Mouse (Mus musculus) v-Abl transformed pro-B cells (cell line): Measurements from ENCODE around the gene Pik3r2.

Experiments used
- in situ Hi-C, 2 experiments: fragments of 400-800 bp; cut with MboI; formaldehyde crosslinking; loops; one replicate each; pipeline ENCODE4 v1.15.1; 2025; ENCODE audit not compliant: unreplicated experiment in 2 of 2

Pik3r2 gene

DNA sequence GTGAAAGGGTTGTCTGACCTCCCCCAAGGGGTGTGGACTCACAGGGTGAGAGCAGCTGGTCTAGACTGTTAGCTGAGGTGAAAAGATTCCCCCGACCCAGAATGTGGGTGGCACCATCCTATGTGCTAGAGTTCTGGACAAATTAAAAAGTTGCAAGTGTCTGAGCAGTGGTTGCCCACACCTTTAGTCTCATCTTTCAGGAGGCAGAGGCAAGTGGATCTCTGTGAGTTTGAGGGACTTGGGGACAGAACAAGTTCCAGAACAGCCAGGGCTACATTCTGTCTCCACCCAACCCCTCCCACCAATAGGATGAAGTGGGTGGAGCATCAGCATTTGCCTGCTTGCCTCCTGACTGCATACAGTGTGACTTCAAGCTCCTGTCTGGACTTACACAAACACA lies 14.4 kb downstream of the Pik3r2 start:
- in situ Hi-C loops: no loop called here

DNA sequence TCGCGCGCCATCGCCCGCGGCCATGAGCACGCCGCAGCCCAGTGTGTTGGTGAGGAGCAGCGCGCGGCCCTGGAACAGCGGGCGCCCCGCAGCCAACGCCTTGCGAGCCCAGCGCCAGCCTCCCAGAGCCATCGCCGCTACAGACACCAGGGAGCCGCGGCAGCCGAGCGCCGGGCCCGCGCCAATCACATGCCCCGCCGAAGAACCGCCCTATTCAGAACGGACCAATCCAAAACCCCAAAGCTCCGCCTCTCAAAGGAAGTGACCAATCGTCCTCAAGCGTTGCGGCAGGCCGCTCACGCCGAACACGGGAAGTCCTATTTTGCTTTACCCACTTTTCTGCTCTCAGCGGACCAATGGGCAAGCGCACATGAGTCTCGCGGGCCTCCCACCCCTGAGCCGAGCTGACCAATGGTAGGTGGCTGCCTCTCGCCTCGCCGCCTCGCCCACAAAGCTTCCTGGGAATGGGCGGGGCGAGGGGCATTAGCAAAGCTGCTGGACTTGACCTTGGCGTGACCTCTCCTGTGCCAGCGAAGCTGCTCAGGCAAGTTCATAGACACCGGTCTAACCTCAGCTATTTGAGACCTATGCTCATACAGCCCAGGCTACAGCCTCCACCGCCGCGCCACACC lies 15.6 kb downstream of the Pik3r2 start, which contains the start of gene Mpv17l2:
Gene Mpv17l2 (minus strand): TSS at position 172 of the 632 bp plus-strand sequence.
- in situ Hi-C loops: no loop called here

DNA sequence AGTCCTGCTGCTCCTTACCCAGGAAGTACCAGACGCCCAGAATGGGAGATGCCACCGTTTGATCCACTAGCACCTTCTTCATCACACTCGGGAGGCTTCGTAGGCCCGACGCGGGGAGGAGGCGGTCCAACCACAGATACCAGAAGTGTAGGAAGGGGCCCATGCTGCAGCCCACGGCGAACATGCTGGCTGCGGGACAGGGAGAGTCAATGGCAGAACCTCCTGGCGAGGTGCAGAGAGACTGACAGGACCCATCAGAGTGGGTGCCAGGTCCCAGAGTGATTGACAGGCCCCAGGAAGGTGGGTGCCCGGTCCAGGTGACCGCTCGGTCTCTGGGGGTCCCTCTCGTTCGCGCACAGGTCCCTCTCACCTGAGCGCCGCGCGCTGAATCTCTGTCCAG lies 16.2 kb downstream of the Pik3r2 start:
- in situ Hi-C loops: no loop called here

DNA sequence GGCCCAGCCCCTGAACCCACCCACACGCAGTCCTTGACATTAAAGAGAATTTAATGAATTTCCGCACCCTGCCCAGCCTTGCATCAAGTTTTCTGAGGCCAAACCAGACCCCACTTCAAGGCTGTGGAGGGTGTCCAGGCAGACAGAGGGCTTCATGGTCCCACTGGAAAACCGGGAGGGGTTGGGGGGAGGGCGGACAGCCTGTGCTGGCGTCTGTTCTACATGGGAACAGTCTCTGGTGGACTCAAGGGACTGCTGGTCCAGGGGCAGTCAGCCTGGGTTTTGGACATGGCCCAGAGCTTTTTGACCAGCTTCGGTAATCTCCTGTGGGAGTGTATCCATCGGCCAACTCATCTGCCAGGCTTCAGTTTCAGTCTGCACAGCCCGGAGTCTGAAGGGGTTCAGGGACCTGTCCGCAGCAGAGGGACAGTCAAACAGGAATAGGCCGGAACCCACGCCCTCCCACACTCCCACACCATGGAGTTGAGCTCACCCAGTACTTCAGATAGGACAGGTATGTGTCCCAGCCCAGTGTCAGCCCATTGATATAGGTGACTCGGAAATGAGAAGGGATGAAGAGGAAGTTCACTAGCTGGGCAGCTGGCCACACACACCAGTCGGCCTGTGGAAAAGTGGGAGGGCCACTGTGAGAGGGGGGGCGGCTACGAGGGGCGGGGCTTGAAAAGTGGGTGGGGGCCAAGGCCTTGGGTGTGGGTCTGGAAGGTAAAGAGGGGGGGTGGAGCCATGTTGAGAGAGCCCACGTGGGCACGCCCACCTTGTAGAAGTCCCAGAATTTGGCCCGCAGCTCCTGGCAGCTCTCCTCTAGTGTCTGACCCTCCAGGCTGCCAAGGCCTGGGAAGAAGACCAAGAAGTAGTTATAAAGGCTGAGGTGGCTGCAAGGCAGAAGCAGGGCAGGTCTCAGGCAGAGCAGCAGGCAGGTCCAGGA lies 17.6 kb downstream of the Pik3r2 start:
- in situ Hi-C loops: loop anchor here in 1 of 2 experiments (5.0 kb wide), 1 partner anchor 37 kb away; the partner anchor contains the start of gene Pde4c

DNA sequence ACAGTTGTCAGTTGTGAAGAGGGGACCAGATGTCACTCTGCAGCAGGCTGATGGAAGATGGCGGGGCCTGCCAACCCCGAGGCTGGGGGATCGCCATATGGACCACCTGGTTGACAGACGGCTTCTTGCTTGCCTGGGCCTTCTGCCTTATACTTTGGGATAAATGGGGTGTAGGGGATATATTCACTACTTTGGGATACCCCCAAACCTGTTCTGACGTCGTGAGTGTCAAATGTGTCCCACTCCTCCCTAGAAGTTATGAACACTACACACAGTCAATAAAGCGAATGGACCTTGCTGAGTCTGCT lies 18.3 kb downstream of the Pik3r2 start:
- in situ Hi-C loops: loop anchor here in 1 of 2 experiments (5.0 kb wide), 1 partner anchor 36 kb away; the partner anchor contains the start of gene Pde4c

DNA sequence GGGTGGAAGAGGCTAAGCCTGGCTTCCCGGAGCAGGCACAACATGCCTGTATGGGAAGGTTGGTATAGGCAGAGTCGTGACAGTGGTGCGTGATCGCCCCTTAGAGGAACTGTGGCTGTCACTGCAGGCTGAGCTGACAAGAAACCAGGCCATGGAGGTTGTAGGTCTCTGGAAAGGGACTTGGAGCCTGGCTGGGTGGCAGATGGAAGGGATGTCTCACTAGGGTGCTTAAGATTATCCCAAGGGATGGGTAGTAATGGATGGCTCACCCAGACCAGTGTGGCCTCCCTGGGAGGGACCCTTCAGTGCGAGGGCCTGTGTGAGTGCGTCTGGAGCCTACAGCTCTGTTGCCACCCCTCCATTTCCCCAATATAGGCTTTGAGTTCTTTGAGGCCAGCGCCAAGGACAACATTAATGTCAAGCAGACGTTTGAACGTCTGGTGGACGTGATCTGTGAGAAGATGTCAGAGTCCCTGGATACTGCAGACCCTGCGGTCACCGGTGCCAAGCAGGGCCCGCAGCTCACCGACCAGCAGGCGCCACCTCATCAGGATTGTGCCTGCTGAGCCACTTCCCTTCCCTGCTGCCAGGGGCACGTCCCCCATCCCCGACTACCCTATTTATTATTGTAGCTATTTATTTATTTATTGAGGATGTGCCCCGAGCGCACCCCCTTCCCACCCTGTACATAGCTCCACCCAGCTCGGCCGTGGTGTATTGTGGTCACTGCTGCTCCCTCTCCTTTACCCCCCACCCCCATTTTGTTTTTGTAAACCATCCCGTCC lies 18.8 kb downstream of the Pik3r2 start:
- in situ Hi-C loops: loop anchor here in 1 of 2 experiments (5.0 kb wide), 1 partner anchor 35 kb away; the partner anchor contains the start of gene Pde4c

DNA sequence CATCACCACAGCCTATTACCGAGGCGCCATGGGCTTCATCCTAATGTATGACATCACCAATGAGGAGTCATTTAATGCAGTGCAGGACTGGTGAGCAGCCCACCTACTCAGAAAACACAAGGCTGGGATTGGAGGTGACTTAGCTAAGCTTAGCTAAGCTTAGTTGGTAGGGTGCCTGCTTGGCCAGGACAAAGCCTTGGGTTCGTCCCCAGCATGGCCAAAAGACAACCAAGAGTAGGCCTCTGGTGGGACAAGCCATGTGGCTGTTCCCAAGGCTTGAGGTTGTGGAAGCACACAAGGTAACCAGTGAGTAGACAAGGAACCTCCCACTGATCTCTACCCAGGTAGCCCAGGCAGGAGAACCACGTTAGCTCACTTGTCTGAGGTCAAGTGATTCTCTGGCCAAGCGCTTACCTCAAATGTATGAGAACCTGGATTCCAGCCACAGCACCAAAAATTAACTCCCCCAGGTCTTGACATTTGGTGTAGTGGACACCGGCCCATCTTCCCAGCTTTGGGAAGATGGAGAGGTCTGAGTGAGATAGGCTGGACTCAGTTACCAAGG lies 20.0 kb downstream of the Pik3r2 start:
- in situ Hi-C loops: loop anchor here in 1 of 2 experiments (5.0 kb wide), 1 partner anchor 34 kb away; the partner anchor contains the start of gene Pde4c

DNA sequence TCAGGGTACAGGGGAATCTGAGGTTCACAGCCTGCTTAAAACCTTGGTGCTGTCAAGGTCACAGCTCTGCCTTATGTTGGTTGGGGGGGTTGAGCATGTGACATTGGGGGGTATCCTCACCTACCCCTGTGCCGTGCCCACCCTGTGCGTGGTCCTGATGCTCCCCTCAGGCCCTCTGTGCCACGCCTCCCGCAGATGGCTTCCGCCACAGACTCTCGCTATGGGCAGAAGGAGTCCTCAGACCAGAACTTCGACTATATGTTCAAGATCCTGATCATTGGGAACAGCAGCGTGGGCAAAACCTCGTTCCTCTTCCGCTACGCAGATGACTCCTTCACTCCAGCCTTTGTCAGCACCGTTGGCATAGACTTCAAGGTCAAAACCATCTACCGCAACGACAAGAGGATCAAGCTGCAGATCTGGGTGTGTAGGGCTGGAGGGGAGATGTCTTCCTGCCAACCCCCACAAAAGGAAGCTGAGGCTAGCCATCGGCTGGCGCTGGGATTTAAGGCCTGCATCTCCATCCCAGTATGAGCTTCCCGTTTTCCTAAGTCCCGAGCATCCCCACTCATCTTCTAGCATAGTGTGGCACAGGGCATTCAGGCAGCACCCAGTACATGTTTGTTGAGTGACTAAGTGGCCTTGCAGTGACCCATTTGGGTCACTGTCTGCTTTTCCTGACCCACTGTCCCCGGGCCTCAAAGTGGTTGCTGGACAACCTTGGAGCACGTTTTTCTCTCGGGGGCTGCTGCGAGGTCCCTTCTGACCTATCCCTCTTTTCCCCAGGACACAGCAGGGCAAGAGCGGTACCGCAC lies 20.6 kb downstream of the Pik3r2 start:
- in situ Hi-C loops: loop anchor here in 1 of 2 experiments (5.0 kb wide), 1 partner anchor 34 kb away; the partner anchor contains the start of gene Pde4c

DNA sequence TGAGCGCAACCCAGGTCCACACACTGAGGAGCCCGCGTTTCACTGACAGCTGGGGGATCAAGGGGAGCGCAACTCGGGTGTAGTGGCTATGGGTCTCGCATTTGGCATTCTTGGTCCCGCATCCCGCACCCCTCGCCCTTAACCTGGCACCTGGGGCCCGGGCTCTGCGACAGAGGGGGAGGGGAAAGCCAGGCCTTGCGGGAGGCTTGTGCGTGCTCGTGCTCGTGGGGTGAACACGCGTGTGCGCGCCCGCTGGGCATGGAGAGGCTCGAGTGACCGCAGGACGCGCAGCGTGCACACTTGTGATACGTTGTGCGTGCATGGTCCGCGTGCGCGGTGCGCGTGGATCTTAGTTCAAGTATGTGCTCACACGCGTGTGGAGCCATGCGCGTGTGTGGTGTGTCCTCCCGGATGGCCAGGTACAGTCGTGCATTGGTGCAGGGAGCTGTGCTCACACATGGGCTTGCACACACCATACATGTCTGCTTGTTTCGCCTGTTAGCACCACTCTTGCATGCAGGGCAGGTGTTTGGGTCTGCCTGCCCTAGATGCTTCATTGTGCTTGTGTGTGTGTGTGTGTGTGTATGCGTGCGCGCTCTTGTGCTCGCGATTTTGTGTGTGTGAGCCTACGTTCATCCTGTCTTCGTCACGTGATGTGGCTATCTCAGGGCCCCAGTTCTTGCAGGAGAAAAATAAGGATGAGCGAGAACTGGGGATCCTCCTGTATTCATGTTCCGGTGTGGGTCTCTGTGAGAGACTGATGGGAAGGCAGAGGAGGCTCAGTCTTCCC lies 21.4 kb downstream of the Pik3r2 start:
- in situ Hi-C loops: loop anchor here (5.0 kb wide), 3 partner anchors 33 to 83 kb away; partner anchors contain the start of genes Gm3336 (in 1 of the 2), Lsm4 (in 1 of the 2) and Pde4c (in 1 of the 2)

DNA sequence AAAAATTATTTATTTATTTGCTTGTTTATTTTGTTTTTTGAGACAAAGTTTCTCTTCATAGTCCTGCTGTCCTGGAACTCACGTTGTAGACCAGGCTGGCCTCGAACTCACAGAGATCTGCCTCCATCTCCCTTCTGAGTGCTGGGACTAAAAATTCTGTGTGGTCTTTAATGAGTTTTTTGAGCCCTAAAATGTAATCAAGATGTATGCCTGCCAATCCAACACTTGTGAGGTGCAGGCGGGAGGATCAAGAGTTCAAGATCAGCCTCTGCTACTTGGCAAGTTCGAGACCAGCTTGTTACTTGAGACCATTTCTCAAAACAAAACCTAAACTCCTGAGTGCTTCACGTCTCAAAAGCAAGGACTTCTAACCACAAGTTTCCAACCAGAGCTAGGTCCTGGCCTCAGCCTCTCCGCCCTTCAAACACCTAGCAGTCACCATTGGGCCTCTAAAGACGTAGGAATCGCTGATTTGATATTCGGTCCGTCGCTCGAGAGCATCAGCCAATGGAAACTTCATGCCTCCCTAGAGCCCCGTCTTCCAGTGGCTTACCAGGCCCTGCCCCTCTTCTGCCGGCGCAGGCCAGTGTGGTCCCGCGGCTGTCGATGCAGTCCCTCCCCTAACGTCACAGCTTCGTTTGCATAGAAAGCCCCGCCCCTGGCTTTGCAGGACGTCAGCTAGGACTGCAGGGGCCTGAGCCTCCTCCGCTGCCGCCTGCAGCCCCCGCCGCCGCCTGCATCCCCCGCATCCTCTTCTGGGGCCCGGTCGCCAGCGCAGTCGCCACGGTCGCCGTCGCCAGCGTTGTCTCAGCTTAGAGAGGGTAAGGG lies 22.3 kb downstream of the Pik3r2 start, which contains the start of gene Rab3a:
Gene Rab3a (plus strand): TSS at position 637 of the 828 bp plus-strand sequence.
- in situ Hi-C loops: loop anchor here in 1 of 2 experiments (5.0 kb wide), 2 partner anchors 37 to 82 kb away; partner anchors contain the start of genes Gm3336 and Lsm4

DNA sequence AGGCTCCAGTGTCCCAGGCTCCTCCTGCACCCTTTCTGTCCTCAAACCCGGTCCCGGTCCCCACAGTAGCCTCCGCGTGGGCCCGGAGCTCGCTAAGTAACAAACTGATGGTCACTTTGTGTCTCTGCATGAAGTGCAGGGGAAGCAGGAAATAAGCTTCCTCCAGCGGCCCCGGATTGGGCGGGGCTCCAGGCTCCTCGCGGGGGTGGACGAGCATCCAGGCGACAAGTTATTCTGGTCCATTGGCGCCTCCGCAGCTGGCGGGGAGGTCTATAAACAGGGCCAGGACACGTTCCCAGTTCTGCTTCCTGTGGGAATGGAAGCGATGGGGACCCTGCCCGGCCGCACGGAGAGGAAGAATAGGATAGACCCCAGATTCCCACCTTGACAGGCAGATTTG lies 23.4 kb downstream of the Pik3r2 start:
- in situ Hi-C loops: loop anchor here in 1 of 2 experiments (5.0 kb wide), 2 partner anchors 36 to 81 kb away; partner anchors contain the start of genes Gm3336 and Lsm4

DNA sequence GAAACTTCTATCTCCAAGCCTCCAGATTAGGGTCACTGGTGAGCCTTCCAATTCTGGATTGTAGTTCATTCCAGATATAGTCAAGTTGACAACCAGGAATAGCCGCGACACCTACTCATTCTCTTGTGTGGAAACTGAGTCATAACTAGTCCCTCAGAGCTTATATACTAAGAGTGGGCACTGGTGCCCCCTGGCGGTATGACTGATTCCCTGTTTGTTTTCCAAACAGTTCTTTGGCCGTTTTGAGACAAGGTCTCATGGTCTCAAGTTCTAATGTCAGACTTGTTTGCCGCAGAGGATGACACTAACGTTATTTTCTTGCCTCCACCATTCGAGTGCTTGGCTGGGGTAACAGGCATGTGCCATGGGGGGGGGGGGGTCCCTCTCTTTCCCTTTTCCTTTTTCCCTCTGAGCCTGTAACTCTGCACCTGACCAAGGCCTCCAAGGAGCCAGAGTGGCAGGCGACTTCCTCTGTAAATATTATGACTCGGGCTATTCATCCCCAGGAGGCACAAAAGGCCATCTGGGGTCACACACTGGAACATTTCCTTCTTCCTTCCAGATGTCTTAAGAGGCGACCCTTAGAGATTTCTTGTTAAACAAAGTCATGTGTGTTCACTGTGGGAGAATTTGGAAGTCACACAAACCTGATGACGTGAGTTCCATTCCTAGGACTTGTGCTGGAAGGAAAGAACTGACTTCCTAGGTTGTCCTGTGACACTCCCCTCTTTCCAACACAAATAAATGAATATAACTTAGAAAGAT lies 24.3 kb downstream of the Pik3r2 start:
- in situ Hi-C loops: loop anchor here in 1 of 2 experiments (5.0 kb wide), 2 partner anchors 35 to 80 kb away; partner anchors contain the start of genes Gm3336 and Lsm4

DNA sequence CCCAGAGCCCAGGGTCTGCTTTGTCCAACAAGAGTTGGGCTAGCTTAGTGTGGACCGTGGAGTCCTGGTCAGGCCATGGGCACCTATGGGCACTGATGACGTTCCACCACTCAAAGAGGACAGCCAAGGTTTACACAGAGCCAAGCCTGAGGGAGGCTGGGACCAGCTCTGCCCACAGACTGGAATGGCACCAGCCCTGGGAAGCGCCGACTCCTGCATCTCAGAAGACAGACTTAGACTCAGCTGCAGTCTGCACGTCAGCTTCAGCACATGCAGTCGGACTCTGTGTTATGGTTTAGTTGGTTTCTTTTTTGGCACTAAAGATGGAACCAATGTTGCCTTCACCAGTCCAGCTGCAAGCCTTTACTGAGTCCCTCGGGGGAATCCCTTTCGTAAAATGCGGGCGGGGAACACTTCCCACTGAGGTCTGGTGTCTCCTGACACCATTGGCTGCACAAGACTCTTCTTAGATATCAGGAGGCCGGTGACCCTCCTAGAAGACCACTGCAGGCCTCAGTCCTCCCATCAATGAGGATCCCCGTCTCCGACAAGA lies 26.3 kb downstream of the Pik3r2 start:
- in situ Hi-C loops: loop anchor here in 1 of 2 experiments (5.0 kb wide), 2 partner anchors 33 to 78 kb away; partner anchors contain the start of genes Gm3336 and Lsm4

DNA sequence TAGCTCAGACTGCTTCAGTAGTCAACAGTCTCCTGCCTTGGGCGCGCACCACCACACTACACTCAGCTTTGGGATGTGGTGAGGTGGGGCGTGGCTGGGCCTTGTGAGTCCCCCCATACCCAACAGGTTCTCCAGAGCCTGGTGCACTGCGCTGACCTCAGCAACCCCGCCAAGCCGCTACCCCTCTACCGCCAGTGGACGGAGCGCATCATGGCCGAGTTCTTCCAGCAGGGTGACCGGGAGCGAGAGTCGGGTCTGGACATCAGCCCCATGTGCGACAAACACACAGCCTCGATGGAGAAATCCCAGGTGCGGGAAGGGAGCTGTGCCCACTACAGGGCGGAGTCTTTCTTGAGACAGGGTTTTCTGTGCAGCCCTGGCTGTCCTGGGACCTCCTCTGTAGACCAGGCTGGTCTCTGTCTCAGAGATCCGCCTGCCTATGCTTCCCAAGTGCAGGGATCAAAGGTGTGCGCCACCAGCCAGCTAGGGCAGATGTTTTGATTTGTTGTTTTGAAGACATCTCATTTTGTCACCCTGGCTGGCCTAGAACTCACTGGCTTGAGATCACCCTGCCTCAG lies 27.3 kb downstream of the Pik3r2 start:
- in situ Hi-C loops: no loop called here

DNA sequence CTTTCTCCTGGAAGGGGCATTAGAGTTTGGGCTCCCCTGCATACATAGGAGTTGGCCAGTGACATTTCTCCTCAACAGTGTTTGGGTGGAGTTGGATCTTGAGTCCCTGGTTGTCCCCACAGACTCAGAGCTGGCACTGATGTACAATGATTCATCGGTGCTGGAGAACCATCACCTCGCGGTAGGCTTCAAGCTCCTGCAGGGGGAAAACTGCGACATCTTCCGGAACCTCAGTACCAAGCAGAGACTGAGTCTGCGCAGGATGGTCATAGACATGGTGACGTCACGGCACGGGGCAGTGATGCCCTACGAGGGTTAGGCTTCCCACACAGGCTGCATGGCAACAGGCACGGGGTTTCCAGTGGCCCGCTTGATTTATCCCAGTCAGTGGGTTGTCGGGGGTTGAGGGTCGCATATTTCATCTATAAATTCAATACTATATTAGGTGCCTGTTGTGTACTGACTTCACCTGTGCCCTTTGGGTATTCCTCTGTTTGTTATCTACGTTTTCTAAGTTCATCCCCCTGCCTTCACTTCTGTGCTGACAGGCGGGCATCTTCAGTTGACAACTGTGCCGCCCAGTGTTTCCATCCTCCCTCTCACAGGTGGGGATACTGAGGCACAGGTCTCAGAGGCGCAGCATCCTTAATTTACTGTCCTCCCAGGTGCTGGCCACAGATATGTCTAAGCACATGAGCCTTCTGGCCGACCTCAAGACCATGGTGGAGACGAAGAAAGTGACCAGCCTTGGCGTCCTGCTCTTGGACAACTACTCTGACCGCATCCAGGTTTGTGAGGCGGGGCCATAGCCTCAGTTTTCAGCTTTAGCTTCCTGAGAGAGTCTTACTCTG lies 28.0 kb downstream of the Pik3r2 start:
- in situ Hi-C loops: no loop called here
